Mouse (Mus musculus) Patski (cell line): ENCODE results near the gene Prpsap2. TPM values are rescaled to one million over a fixed set of nuclear protein-coding genes. Genes with fewer than 3 reads are reported as not detected.

ENCODE experiments used
- ATAC-seq: fragments of 100-300 bp; one replicate; pipeline ENCODE4 v1.8.0; 2021
- CTCF ChIA-PET: fragments of 350-600 bp; sonication (Branson Sonifier 250); formaldehyde crosslinking; loops from one replicate; lab custom pipeline; 2022; ENCODE audit warnings: inconsistent platforms; lab: Charles Lee
- POLR2A ChIA-PET: fragments of 350-600 bp; sonication (Branson Sonifier 250); formaldehyde crosslinking; loops from one replicate; lab custom pipeline; 2022; ENCODE audit warnings: antibody characterized with exemption, inconsistent platforms; lab: Charles Lee
- DNase-seq: peaks from one replicate; pipeline ENCODE4 v3.0.0-alpha.2; 2011; ENCODE audit warnings: low read depth, low spot score
- H3K27me3 ChIP-seq: fragments of 371-371 bp; one replicate; pipeline ENCODE4 v1.5.1; 2021
- CTCF ChIP-seq: fragments of 100-300 bp; IDR thresholded peaks from one replicate; pipeline ENCODE4 v1.5.1; 2021
- in situ Hi-C: fragments of 300-500 bp; cut with MboI; formaldehyde crosslinking; loops from 3 replicates; pipeline ENCODE4 v1.11.1; 2018; ENCODE audit warnings: low pct_unique_long_range_greater_than_20kb, mixed read lengths
- polyA plus RNA-seq: library from polyadenylated mRNA; unstranded; gene quantifications from one replicate; pipeline ENCODE4 v1.2.3, GENCODE M21; 2021

Prpsap2 gene
- polyA plus RNA-seq, 1 experiment from 2014 or later: 32.7 TPM

GRCm38 (mm10) chr11:61701696-61702095 is 60.2 kb downstream of the Prpsap2 start:
- POLR2A ChIA-PET: interaction anchor here (0.6 kb wide), 1 partner anchor 14 kb away, joined by 4 read pairs; no protein-coding TSS in a partner anchor
- no peak for ATAC-seq

GRCm38 (mm10) chr11:61699933-61700332 is 62.0 kb downstream of the Prpsap2 start:
- ChIA-PET CTCF (interaction anchor here (1.0 kb wide), 1 partner anchor 80 kb away, joined by 3 read pairs; no protein-coding TSS in a partner anchor), POLR2A (no interaction called here)
- TF ChIP-seq CTCF: no peak
- in situ Hi-C loops: loop anchor here (10.0 kb wide), 1 partner anchor 285 kb away; no protein-coding TSS in a partner anchor
- DNase-seq (no peak), ATAC-seq (peak; percentile 45)
- no peaks in the 10 kb centered on the region for H3K27me3 ChIP-seq

More at GRCm38 (mm10) chr11:61701696-61702095, 60.2 kb downstream of the Prpsap2 start:
- no peaks in the 10 kb centered on the region for H3K27me3 ChIP-seq
- CTCF ChIA-PET: interaction anchor here (0.9 to 1.8 kb wide), 3 partner anchors 10 to 72 kb away, joined by 3 to 6 read pairs (median 5); no protein-coding TSS in a partner anchor
- DNase-seq: no peak
- no peak for TF ChIP-seq CTCF
- in situ Hi-C loops: loop anchor here (10.0 kb wide), 1 partner anchor 287 kb away; no protein-coding TSS in a partner anchor

GRCm38 (mm10) chr11:61699460-61699859 is 62.4 kb downstream of the Prpsap2 start:
- DNase-seq (no peak), ATAC-seq (no peak)
- TF ChIP-seq CTCF: no peak
- no peaks in the 10 kb centered on the region for H3K27me3 ChIP-seq
- CTCF ChIA-PET: interaction anchor here (1.0 kb wide), 1 partner anchor 79 kb away, joined by 3 read pairs; no protein-coding TSS in a partner anchor
- in situ Hi-C loops: no loop called here
- POLR2A ChIA-PET: no interaction called here

- POLR2A ChIA-PET: interaction anchor here (0.6 to 0.8 kb wide), 2 partner anchors 21 to 91 kb away, joined by 3 to 5 read pairs; no protein-coding TSS in a partner anchor
- no peak for DNase-seq
Observed at GRCm38 (mm10) chr11:61698852-61699251, 63.0 kb downstream of the Prpsap2 start.

GRCm38 (mm10) chr11:61692996-61693395 is 68.9 kb downstream of the Prpsap2 start:
- DNase-seq (no peak), ATAC-seq (no peak)
- no peak for TF ChIP-seq CTCF
- in situ Hi-C loops: no loop called here
- no peaks in the 10 kb centered on the region for H3K27me3 ChIP-seq
- ChIA-PET POLR2A (no interaction called here), CTCF (interaction anchor here (0.6 to 1.3 kb wide), 2 partner anchors 22 to 27 kb away, joined by 3 to 4 read pairs; no protein-coding TSS in a partner anchor)

More at GRCm38 (mm10) chr11:61698852-61699251, 63.0 kb downstream of the Prpsap2 start:
- no peak for ATAC-seq
- H3K27me3 ChIP-seq: no peaks in the 10 kb centered on the region
- TF ChIP-seq CTCF: no peak
- CTCF ChIA-PET: no interaction called here
- in situ Hi-C loops: no loop called here

GRCm38 (mm10) chr11:61687595-61687994 is 74.3 kb downstream of the Prpsap2 start:
- CTCF ChIA-PET: no interaction called here
- ATAC-seq: peak; percentile 5

GRCm38 (mm10) chr11:61686906-61687453 is 74.9 kb downstream of the Prpsap2 start:
- ATAC-seq (no peak), DNase-seq (no peak)
- H3K27me3 ChIP-seq: no peaks in the 10 kb centered on the region
- in situ Hi-C loops: no loop called here
- POLR2A ChIA-PET: no interaction called here
- TF ChIP-seq CTCF: no peak
- CTCF ChIA-PET: no interaction called here

More at GRCm38 (mm10) chr11:61687595-61687994, 74.3 kb downstream of the Prpsap2 start:
- DNase-seq: no peak
- no peak for TF ChIP-seq CTCF
- in situ Hi-C loops: no loop called here
- no peaks in the 10 kb centered on the region for H3K27me3 ChIP-seq
- POLR2A ChIA-PET: no interaction called here

GRCm38 (mm10) chr11:61686141-61686540 is 75.7 kb downstream of the Prpsap2 start:
- in situ Hi-C loops: no loop called here
- ChIA-PET CTCF (interaction anchor here (1.3 kb wide), 1 partner anchor 28 kb away, joined by 3 read pairs; no protein-coding TSS in a partner anchor), POLR2A (no interaction called here)
- DNase-seq: no peak
- no peaks in the 10 kb centered on the region for H3K27me3 ChIP-seq
- no peak for ATAC-seq
- TF ChIP-seq CTCF: no peak

GRCm38 (mm10) chr11:61685119-61685725 is 76.7 kb downstream of the Prpsap2 start:
- H3K27me3 ChIP-seq: no peaks in the 10 kb centered on the region
- POLR2A ChIA-PET: interaction anchor here (0.5 kb wide), 1 partner anchor 41 kb away, joined by 5 read pairs; no protein-coding TSS in a partner anchor
- no peak for TF ChIP-seq CTCF
- CTCF ChIA-PET: interaction anchor here (1.3 kb wide), 1 partner anchor 29 kb away, joined by 3 read pairs; no protein-coding TSS in a partner anchor
- no peak for DNase-seq
- ATAC-seq: no peak
- in situ Hi-C loops: no loop called here

GRCm38 (mm10) chr11:61683907-61684731 is 77.8 kb downstream of the Prpsap2 start, which contains the start of gene Fam83g:
Fam83g (plus strand) TSS chr11:61684091.
- ChIA-PET POLR2A (no interaction called here), CTCF (interaction anchor here (1.1 kb wide), 1 partner anchor 8 kb away, joined by 3 read pairs; no protein-coding TSS in a partner anchor)
- in situ Hi-C loops: no loop called here
- DNase-seq (no peak), ATAC-seq (no peak)
- H3K27me3 ChIP-seq: no peaks in the 10 kb centered on the region
- TF ChIP-seq CTCF: no peak

Other genes starting within 250 kb of the Prpsap2 start
- 84.4 TPM for gene Epn2, start 182.4 kb downstream of the Prpsap2 start, polyA plus RNA-seq
- gene Grap, start 108.8 kb downstream of the Prpsap2 start, polyA plus RNA-seq: 0.12 TPM
- gene Fam83g, start 78.0 kb downstream of the Prpsap2 start, polyA plus RNA-seq: not detected
- not detected for gene Slc5a10, start 41.3 kb downstream of the Prpsap2 start, polyA plus RNA-seq
- 36.7 TPM for gene Ulk2, start 93.0 kb upstream of the Prpsap2 start, polyA plus RNA-seq
- 21.9 TPM for gene Akap10, start 168.2 kb upstream of the Prpsap2 start, polyA plus RNA-seq
- 27.8 TPM for gene Specc1, start 194.7 kb upstream of the Prpsap2 start, polyA plus RNA-seq